In genomic region chr19:28328444-28329110, GRCm38 (mm10) we compare ENCODE assay signal across 15 mouse cellular contexts.
DNase-seq lines count a peak whose midpoint lies in the region; ATAC-seq lines count a peak whose summit lies in the region.
"Had no signal": no experiment of that assay in that cellular context is flagged by ENCODE, and none has a peak within 500 bp of the region (broad histone marks: within the 10 kb centered on the region; RNA-seq: fewer than 3 reads in every experiment).

No protein-coding gene starts in this region.

- H3K4me2 ChIP-seq in heart, embryonic 15.5 days = no peak overlapping the region
- H3K4me2 ChIP-seq: embryonic facial prominence, embryonic 12.5 days; forebrain, embryonic 12.5 days; limb, embryonic 13.5 days; neural tube, embryonic 15.5 days had no signal

- H3K4me3 ChIP-seq in heart, embryonic 15.5 days = no peak overlapping the region
- H3K4me3 ChIP-seq: embryonic facial prominence, embryonic 12.5 days; forebrain, embryonic 12.5 days; limb, embryonic 13.5 days; neural tube, embryonic 15.5 days had no signal

- no peaks in the 10 kb centered on the region for H3K27me3 ChIP-seq in heart, embryonic 15.5 days
- H3K27me3 ChIP-seq: embryonic facial prominence, embryonic 12.5 days; limb, embryonic 13.5 days; neural tube, embryonic 15.5 days had no signal

- WGBS in heart, embryonic 15.5 days = 43% methylated on average over 16 of the region's 16 CpGs

- H3K9me3 ChIP-seq in heart, embryonic 15.5 days (replicated peaks) = no peaks in the 10 kb centered on the region
- H3K9me3 ChIP-seq: embryonic facial prominence, embryonic 12.5 days; forebrain, embryonic 12.5 days; limb, embryonic 13.5 days; neural tube, embryonic 15.5 days had no signal

- peak; percentile 35 for DNase-seq in layer of hippocampus, adult 11-12 months (ENCODE audit: low spot score)
- DNase-seq in layer of hippocampus, postnatal 10 days (ENCODE audit: low spot score in 2 of 2) = no peak
- DNase-seq in heart, adult 8-10 months (ENCODE audit: low spot score) = peak; percentile 16
- peak; percentile 7 for DNase-seq in lung, postnatal 14 days
- no peak for DNase-seq in urinary bladder, postnatal 36 days (ENCODE audit: low spot score in 2 of 2)
- no peak for DNase-seq in gastrocnemius, postnatal 36 days
- DNase-seq: cerebellum, adult 8-10 months; gastrocnemius, postnatal 10 days; right cerebral cortex, postnatal 14 days had no signal

- ATAC-seq in heart, embryonic 15.5 days (replicated peaks; ENCODE audit: insufficient number of reproducible peaks, insufficient read depth, low FRiP score, low read depth) = peak; percentile 27; the same call in 1 of the 2 replicates
- ATAC-seq: inflammation-experienced regulatory T-cells, adult 6 months had no signal

- H3K4me1 ChIP-seq in heart, embryonic 15.5 days (replicated peaks) = peaks cover 4% of the 10 kb centered on the region

- H3K9ac ChIP-seq in heart, embryonic 15.5 days = no peak overlapping the region
- H3K9ac ChIP-seq: embryonic facial prominence, embryonic 12.5 days; forebrain, embryonic 12.5 days; limb, embryonic 13.5 days; neural tube, embryonic 15.5 days had no signal

- peak overlapping the region; percentile 62 for H3K27ac ChIP-seq in heart, embryonic 15.5 days
- H3K27ac ChIP-seq: embryonic facial prominence, embryonic 12.5 days; forebrain, embryonic 12.5 days; limb, embryonic 13.5 days; neural tube, embryonic 15.5 days had no signal

- no peaks in the 10 kb centered on the region for H3K36me3 ChIP-seq in heart, embryonic 15.5 days
- H3K36me3 ChIP-seq: embryonic facial prominence, embryonic 12.5 days; forebrain, embryonic 12.5 days; limb, embryonic 13.5 days; neural tube, embryonic 15.5 days had no signal

- intact Hi-C loops in gastrocnemius, postnatal 36 days (cut with DNase I) = no loop called here

Comparison
In these comparisons a context has a peak if more than half of its experiments do, and no peak if none do; other contexts are left out.
1. DNase-seq: peak in layer of hippocampus, adult 11-12 months (single experiment), heart, adult 8-10 months (single experiment) and lung, postnatal 14 days (single experiment); none in layer of hippocampus, postnatal 10 days (0 of 2), urinary bladder, postnatal 36 days (0 of 2) and gastrocnemius, postnatal 36 days (0 of 2).